Mouse (Mus musculus) E14TG2a.4 (cell line): ENCODE data around the gene Prrx2.

Source experiments
- CTCF ChIP-seq: conservative IDR thresholded peaks from 2 replicates; pipeline ENCODE4 v1.5.1; 2014; ENCODE audit warnings: low read length
- NANOG ChIP-seq: IDR thresholded peaks from 2 replicates; pipeline ENCODE4 v1.6.1; 2014; ENCODE audit warnings: borderline replicate concordance, low read length, mixed read lengths
- POU5F1 ChIP-seq: IDR thresholded peaks from 2 replicates; pipeline ENCODE4 v1.6.1; 2014; ENCODE audit warnings: low read length, borderline replicate concordance

GRCm38 (mm10) chr2:30904231-30904630 lies 69.5 kb downstream of the Prrx2 start:
- TF ChIP-seq CTCF (no peak), POU5F1 (no peak), NANOG (no peak)
